Mouse (Mus musculus): ENCODE results near the gene Adrb1. TPM values are rescaled to one million over a fixed set of nuclear protein-coding genes. Genes with fewer than 3 reads are reported as not detected.

Adrb1 gene
- total RNA-seq, 2 experiments from 2014 or later, result 17.6 to 18.4 TPM

DNA sequence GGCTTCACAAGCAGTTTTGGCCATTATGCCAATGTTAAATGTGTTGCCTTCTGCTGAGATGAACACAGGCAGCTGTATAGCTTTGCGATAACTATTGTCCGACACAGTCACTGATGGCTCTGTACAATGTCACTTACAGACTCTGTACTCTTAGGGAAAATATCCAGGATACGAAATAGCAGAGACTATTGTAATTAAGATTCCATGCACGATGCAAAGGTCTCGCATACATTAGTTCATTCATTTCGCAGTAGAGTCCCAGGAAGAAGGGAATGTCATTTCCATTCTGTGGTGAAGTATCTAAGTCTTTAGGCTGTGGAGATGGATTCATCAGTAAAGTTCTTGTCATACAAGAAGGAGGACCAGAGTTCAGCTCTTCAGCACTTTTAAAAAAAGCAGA lies 20.0 kb upstream of the Adrb1 start:
- no peak for DNase-seq (ENCODE audit: extremely low spot score in 1 of 2, low spot score in 1 of 2)

DNA sequence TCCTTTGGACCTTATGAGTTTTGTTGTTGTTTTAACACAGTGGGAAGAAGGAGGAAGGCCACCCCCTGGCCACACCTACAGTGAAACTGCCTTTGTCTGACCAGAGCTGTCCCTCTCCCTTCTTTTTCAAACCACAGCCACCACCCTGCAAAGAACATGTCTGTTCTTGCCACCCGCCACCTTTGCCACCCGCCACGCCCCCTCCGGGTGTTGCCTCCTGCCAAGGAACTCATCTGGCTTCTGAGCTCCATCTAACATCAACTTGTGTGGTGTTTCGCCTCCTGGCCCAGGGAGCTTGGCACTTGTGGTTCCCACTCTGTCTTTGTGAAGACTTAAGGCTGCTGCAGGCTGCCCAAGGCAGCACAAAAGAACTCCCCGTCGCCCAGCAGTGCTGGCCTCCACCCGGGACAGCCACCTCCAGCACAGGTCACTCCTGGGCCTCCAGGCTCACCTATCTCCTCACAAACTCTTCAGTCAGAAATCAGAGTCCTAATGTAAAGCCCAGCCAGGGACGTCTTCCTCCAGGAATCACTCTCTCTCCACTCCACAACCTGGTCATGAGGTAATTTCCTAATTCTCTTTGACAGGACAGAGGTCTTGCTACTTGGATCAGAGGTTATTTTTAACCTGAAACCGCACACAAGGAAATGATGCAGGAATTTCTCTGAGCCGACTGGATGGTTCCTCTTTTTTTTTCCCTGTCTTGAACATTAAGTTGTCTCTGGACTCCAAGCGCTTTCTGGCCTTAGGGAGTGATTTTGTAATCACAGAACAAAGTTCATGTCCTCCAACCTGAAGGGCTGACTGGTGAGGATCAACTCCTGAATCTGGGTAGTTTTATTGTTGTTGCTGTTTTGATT lies 18.5 kb upstream of the Adrb1 start:
- no peak for DNase-seq (ENCODE audit: extremely low spot score in 1 of 2, low spot score in 1 of 2)

GRCm38 (mm10) chr19:56705026-56705675 lies 16.8 kb upstream of the Adrb1 start:
- no peak for DNase-seq (ENCODE audit: extremely low spot score in 1 of 2, low spot score in 1 of 2)

DNA sequence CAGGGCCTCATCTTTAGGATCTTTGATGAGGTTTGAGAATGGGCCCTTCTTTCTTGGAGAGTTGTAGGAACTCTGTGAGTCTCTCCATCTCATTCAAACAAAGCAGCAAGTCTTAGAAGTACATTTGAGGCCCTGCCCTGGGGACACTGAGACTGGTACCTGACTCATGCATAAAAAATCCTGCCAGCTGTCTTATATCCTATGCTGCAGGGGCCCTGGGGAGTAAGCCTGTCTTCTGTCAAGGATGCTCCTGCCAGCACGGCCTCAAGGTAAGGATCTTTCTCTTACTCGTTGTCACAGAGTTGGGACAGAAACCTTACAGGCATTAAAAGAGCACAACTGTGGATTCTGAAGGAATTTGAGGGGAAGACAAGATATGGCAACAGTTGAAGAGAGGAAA lies 13.2 kb upstream of the Adrb1 start:
- DNase-seq (ENCODE audit: extremely low spot score in 1 of 2, low spot score in 1 of 2), result no peak

- peak in 1 of 2 experiments; percentile 22 for DNase-seq (ENCODE audit: extremely low spot score in 1 of 2, low spot score in 1 of 2)
Observed at GRCm38 (mm10) chr19:56710131-56710905, 11.7 kb upstream of the Adrb1 start.

DNA sequence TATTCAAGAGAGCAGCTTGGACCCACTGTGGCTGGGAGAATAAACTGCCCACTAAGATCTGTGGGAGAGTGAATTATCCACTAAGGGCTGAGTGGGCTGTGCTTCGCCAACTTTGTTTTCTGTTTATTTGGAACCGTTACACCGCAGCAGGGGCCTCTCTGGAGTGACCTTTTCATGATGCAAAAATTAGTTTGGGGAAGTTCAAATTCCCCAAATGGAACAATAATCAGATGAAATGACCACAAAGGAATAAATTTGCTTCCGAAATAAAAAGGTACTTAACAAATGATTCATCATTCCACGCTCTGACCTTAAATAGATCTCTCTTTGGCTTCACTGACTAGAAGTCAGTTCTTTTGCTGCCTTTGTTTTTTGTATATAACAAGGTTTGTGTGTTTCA lies 8.4 kb upstream of the Adrb1 start:
- no peak for DNase-seq (ENCODE audit: extremely low spot score in 1 of 2, low spot score in 1 of 2)

DNA sequence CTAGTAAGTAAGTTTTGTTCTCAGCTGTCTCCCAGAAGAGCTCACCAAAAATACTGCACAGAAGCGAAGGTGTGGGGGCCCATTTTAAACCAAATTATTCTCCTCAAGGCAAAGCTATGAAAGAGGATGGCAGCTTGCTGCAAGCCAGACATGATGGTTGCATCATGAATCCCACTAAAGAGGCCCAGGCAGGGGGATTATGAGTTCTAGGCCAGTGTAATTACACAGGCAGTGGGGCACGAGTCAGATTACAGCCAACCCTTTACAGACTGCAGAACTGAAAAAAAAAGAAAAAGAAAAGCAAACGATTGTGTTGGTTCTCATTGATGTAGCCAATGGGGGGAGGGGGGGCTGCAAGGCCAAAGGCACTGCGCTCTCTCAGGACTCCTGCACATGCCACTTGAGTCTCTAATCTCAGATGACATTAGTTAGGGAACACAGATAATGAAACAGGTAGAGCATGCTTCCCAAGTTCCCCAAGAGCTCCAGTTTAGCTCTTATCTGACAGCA lies 7.3 kb upstream of the Adrb1 start:
- DNase-seq (ENCODE audit: extremely low spot score in 1 of 2, low spot score in 1 of 2), result no peak

DNA sequence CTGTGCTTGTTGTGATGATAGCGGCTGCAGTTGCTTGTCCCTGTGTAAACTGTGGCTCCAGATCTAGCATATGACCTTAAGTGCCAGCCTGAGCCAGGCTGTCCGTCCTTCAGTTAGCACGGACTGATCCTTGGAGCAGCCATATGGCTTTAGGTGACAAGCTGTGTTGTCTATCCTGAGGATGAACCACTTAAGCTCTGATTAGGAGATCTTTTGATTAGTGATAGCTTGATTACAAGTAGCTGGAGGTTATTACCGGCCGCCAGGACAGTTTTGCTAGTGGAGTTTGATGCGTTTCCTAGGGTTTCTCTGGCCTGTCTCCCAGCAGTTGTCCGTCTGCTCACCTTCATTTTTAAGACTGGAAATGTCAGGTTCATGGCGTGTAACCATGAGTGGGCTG lies 4.0 kb upstream of the Adrb1 start:
- DNase-seq (ENCODE audit: extremely low spot score in 1 of 2, low spot score in 1 of 2), result no peak

DNA sequence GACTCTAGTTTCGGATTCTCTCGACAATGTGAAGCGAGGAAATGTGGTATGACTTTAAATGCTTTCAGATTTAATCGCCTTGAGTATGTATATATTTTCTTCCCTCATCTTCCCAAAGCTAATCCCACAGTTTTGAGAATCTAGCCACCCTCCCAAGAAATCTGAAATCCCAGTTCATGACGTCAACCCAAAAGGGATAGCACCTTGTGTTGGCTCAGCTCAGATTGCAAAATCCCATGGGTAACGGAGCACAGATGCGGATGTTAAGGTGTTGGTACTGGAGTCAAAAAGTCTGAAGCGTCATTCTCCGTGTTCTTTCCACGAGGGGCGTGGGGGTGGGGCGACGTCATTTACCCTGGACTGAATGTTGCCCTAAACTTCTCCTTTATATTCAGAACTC lies 1.1 kb upstream of the Adrb1 start:
- no peak for DNase-seq (ENCODE audit: extremely low spot score in 1 of 2, low spot score in 1 of 2)

GRCm38 (mm10) chr19:56722291-56722707 lies 300 bp downstream of the Adrb1 start:
- DNase-seq (ENCODE audit: extremely low spot score in 1 of 2, low spot score in 1 of 2), result no peak

DNA sequence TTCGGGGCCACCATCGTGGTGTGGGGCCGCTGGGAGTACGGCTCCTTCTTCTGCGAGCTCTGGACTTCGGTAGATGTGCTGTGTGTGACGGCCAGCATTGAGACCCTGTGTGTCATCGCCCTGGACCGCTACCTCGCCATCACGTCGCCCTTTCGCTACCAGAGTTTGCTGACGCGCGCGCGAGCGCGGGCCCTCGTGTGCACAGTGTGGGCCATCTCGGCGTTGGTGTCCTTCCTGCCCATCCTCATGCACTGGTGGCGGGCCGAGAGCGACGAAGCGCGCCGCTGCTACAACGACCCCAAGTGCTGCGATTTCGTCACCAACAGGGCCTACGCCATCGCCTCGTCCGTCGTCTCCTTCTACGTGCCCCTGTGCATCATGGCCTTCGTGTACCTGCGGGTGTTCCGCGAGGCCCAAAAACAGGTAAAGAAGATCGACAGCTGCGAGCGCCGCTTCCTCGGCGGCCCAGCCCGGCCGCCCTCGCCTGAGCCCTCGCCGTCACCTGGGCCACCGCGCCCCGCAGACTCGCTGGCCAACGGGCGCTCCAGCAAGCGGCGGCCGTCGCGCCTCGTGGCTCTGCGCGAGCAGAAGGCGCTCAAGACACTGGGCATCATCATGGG lies 822 bp downstream of the Adrb1 start:
- peak; percentile 43 to 58 for DNase-seq (ENCODE audit: extremely low spot score in 1 of 2, low spot score in 1 of 2)

DNA sequence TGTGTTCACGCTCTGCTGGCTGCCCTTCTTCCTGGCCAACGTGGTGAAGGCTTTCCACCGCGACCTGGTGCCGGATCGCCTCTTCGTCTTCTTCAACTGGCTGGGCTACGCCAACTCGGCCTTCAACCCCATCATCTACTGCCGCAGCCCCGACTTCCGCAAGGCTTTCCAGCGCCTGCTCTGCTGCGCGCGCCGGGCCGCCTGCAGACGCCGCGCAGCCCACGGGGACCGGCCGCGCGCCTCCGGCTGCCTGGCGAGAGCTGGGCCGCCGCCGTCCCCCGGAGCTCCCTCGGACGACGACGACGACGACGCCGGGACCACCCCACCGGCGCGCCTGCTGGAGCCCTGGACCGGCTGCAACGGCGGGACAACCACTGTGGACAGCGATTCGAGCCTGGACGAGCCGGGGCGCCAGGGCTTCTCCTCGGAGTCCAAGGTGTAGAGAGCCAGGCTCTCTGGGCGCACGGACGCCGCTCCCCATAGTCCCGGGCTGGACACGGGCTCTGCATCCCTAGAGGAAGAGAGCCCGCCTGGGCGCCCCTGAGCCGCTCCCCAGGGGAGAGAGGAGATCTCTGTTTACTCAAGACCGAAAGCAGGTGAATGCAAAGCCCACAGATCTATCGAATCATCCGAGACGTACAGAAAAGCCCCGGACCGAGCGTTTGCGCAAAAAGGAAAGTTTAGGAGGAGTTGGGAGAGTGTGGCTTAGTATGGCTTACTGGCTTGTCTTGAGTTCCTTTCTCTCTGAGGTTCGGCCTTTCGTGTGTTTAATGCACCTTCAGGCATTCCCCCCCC lies 1.5 kb downstream of the Adrb1 start:
- DNase-seq (ENCODE audit: extremely low spot score in 1 of 2, low spot score in 1 of 2), result peak in 1 of 2 experiments; percentile 25

DNA sequence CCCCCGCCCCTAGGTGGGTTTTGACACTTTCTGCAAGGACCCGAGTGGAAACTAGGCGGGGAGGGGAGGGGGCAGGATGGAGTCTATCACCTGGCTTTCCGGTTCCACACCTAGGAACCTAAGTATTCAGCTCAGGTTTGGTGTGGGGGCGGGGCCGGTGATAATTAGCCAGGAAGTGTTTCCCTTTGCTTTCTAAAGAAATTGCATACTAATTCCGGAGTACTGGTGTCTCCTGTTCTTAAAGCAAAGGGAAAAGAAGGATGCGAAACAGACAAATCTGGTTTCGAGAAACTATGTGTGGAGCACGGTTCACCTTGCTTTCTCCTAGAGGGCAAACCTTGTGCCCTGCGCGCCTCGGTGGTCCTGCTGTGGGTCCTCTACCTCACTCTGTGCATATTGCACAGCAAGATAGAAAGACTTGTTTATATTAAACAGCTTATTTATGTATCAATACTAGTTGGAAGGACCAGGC lies 2.2 kb downstream of the Adrb1 start:
- DNase-seq (ENCODE audit: extremely low spot score in 1 of 2, low spot score in 1 of 2), result no peak

- DNase-seq (ENCODE audit: extremely low spot score in 1 of 2, low spot score in 1 of 2), result no peak
Observed at GRCm38 (mm10) chr19:56727170-56727877, 5.3 kb downstream of the Adrb1 start.

- no peak for DNase-seq (ENCODE audit: extremely low spot score in 1 of 2, low spot score in 1 of 2)
Observed at GRCm38 (mm10) chr19:56734033-56734572, 12.1 kb downstream of the Adrb1 start.

GRCm38 (mm10) chr19:56735747-56736146 lies 13.7 kb downstream of the Adrb1 start:
- DNase-seq (ENCODE audit: extremely low spot score in 1 of 2, low spot score in 1 of 2), result no peak

GRCm38 (mm10) chr19:56736287-56736686 lies 14.3 kb downstream of the Adrb1 start:
- DNase-seq (ENCODE audit: extremely low spot score in 1 of 2, low spot score in 1 of 2), result no peak

DNA sequence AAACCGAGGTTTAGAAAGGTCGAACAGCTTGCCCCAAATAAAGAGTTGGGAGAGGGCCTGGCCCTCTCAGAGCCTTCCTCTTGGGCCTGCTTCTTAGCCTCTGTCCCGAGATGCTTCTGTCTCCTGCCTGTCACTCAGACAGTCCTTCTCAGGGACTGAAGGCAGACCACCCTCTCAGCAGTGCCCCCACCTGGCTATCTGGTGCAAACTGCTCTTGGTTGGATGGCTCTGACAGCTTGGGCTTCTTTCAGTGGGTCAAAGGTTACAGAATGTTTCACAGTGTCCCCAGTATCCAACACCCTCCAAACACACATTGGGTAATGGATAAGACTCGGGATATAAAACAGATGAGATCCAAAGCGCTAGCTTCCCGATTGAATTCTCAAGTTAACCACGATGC lies 23.1 kb downstream of the Adrb1 start:
- DNase-seq (ENCODE audit: extremely low spot score in 1 of 2, low spot score in 1 of 2), result no peak

GRCm38 (mm10) chr19:56745528-56745927 lies 23.5 kb downstream of the Adrb1 start:
- DNase-seq (ENCODE audit: extremely low spot score in 1 of 2, low spot score in 1 of 2), result no peak
